7 mouse cellular contexts compared by ENCODE assay signal in genomic region chr8:8836166-8836565, GRCm38 (mm10).
DNase-seq lines count a peak whose midpoint lies in the region; ATAC-seq lines count a peak whose summit lies in the region.
"Not testable (repeated sequence)": the region's sequence is repeated elsewhere in the genome, so short reads cannot be mapped to it uniquely, and the experiment has no call there.

No protein-coding gene starts in this region.

- in situ Hi-C loops in ES-E14 (cut with MboI; ENCODE audit: low sequenced_read_pairs in 2 of 2, unreplicated experiment in 2 of 2), result not testable (repeated sequence)

- peak; percentile 80 for ATAC-seq in megakaryocyte-erythroid progenitor cell, adult 5-6 weeks (replicated peaks; ENCODE audit: low FRiP score, low TSS enrichment, poor library complexity, severe bottlenecking)

- not testable (repeated sequence) for H3K4me1 ChIP-seq in ES-E14 (ENCODE audit: control insufficient read depth in 2 of 2, insufficient read depth in 2 of 2, low read length in 2 of 2, poor library complexity in 1 of 2)

- DNase-seq in 3134 (ENCODE audit: extremely low read depth, insufficient read length, low spot score) (peak; percentile 37), ES-E14 (ENCODE audit: low read depth, low spot score) (peak; percentile 40), R1 (ENCODE audit: low read depth, low spot score) (peak; percentile 67), ZHBTc4 (ENCODE audit: low read depth, low spot score) (peak; percentile 79), liver (peak; percentile 17)
- DNase-seq in thymus, postnatal 4 days, result peak; percentile 10

- not testable (repeated sequence) for H3K4me3 ChIP-seq in ES-E14 (ENCODE audit: insufficient read depth in 1 of 2, low read depth in 1 of 2, low read length in 2 of 2, poor library complexity in 1 of 2, severe bottlenecking in 1 of 2)

- H3K9ac ChIP-seq in ES-E14 (ENCODE audit: insufficient read depth, low read depth, low read length, poor library complexity, severe bottlenecking), result not testable (repeated sequence)

- not testable (repeated sequence) for H3K27ac ChIP-seq in ES-E14 (ENCODE audit: insufficient read depth, low read depth, low read length, poor library complexity, severe bottlenecking)

- H3K9me3 ChIP-seq in ES-E14 (ENCODE audit: control insufficient read depth, insufficient read depth, low read depth, low read length), result not testable (repeated sequence)

- H3K36me3 ChIP-seq in ES-E14 (ENCODE audit: control insufficient read depth, insufficient read depth, low read length, poor library complexity, severe bottlenecking), result not testable (repeated sequence)

Comparison
In these comparisons a context has a peak if more than half of its experiments do, and no peak if none do; other contexts are left out.
1. DNase-seq: peak in every context shown above with its lines; median percentile 79 in ZHBTc4; 67 in R1; 40 in ES-E14; 37 in 3134; 17 in liver; 10 in thymus, postnatal 4 days.